Mouse (Mus musculus) testis, postnatal 14 days (tissue): Measurements from ENCODE around the gene Myo16.
A peak's percentile ranks its signal among the peaks of the same experiment; 100 is the strongest.

Experiments
- DNase-seq: peaks from one replicate; pipeline ENCODE4 v3.0.0; 2021; ENCODE audit warnings: low spot score

Myo16 gene

GRCm38 (mm10) chr8:10474446-10474845 lies 320.7 kb downstream of the Myo16 start:
- no peak for DNase-seq

GRCm38 (mm10) chr8:10479059-10479458 lies 325.3 kb downstream of the Myo16 start:
- no peak for DNase-seq

GRCm38 (mm10) chr8:10480850-10481249 lies 327.1 kb downstream of the Myo16 start:
- no peak for DNase-seq

- DNase-seq: no peak
These were observed 328.4 kb downstream of the Myo16 start for GRCm38 (mm10) chr8:10482064-10482463.

GRCm38 (mm10) chr8:10482880-10483279 lies 329.2 kb downstream of the Myo16 start:
- no peak for DNase-seq

GRCm38 (mm10) chr8:10483841-10484240 lies 330.1 kb downstream of the Myo16 start:
- DNase-seq: no peak

GRCm38 (mm10) chr8:10489738-10490419 lies 336.2 kb downstream of the Myo16 start:
- no peak for DNase-seq

GRCm38 (mm10) chr8:10490420-10490784 lies 336.7 kb downstream of the Myo16 start:
- no peak for DNase-seq

- no peak for DNase-seq
These were observed 337.2 kb downstream of the Myo16 start for GRCm38 (mm10) chr8:10490874-10491273.

GRCm38 (mm10) chr8:10499846-10500245 lies 346.1 kb downstream of the Myo16 start:
- no peak for DNase-seq

GRCm38 (mm10) chr8:10500465-10500864 lies 346.8 kb downstream of the Myo16 start:
- no peak for DNase-seq

GRCm38 (mm10) chr8:10501750-10502149 lies 348.0 kb downstream of the Myo16 start:
- no peak for DNase-seq

- DNase-seq: peak; percentile 44
These were observed 358.4 kb downstream of the Myo16 start for GRCm38 (mm10) chr8:10512105-10512504.

GRCm38 (mm10) chr8:10517381-10517780 lies 363.7 kb downstream of the Myo16 start:
- no peak for DNase-seq

- DNase-seq: no peak
These were observed 365.6 kb downstream of the Myo16 start for GRCm38 (mm10) chr8:10519276-10519675.

- no peak for DNase-seq
These were observed 367.8 kb downstream of the Myo16 start for GRCm38 (mm10) chr8:10521463-10521862.

GRCm38 (mm10) chr8:10525686-10526085 lies 372.0 kb downstream of the Myo16 start:
- no peak for DNase-seq

GRCm38 (mm10) chr8:10526616-10527015 lies 372.9 kb downstream of the Myo16 start:
- no peak for DNase-seq

- no peak for DNase-seq
These were observed 381.0 kb downstream of the Myo16 start for GRCm38 (mm10) chr8:10534619-10535286.

GRCm38 (mm10) chr8:10538319-10538718 lies 384.6 kb downstream of the Myo16 start:
- DNase-seq: no peak

- no peak for DNase-seq
These were observed 386.0 kb downstream of the Myo16 start for GRCm38 (mm10) chr8:10539665-10540064.

- no peak for DNase-seq
These were observed 392.2 kb downstream of the Myo16 start for GRCm38 (mm10) chr8:10545890-10546289.

- DNase-seq: no peak
These were observed 392.8 kb downstream of the Myo16 start for GRCm38 (mm10) chr8:10546519-10546918.
